Mouse (Mus musculus) midbrain, embryonic 11.5 days (tissue): ENCODE data around the gene Bicc1. TPM values are rescaled to one million over a fixed set of nuclear protein-coding genes. Genes with fewer than 3 reads are reported as not detected.

Source experiments
- ATAC-seq: fragments of 200-750 bp; cut with Nextera tagmentation; 2 replicates; pipeline ENCODE4 v1.8.0; 2017; ENCODE audit warnings: moderate TSS enrichment, moderate library complexity; ENCODE audit not compliant: low FRiP score
- DNase-seq: peaks from one replicate; pipeline ENCODE4 v3.0.0; 2015; ENCODE audit warnings: low spot score; ENCODE audit errors: missing footprints
- H3K27ac ChIP-seq: fragments of 300-500 bp; sonication (generic); 2 replicates; pipeline ENCODE4 v1.5.1; 2014; ENCODE audit warnings: low read depth, low read length
- H3K27me3 ChIP-seq: fragments of 300-500 bp; sonication (generic); 2 replicates; pipeline ENCODE4 v1.6.1; 2014; ENCODE audit warnings: mild to moderate bottlenecking, low read length, moderate library complexity, mixed read lengths; ENCODE audit not compliant: control insufficient read depth, insufficient read depth
- H3K36me3 ChIP-seq: fragments of 300-500 bp; sonication (generic); 2 replicates; pipeline ENCODE4 v1.6.1; 2014; ENCODE audit warnings: mild to moderate bottlenecking, low read length, moderate library complexity, mixed read lengths; ENCODE audit not compliant: control insufficient read depth, insufficient read depth
- H3K4me1 ChIP-seq: fragments of 300-500 bp; sonication (generic); 2 replicates; pipeline ENCODE4 v1.6.1; 2014; ENCODE audit warnings: low read length; ENCODE audit not compliant: control insufficient read depth, insufficient read depth
- H3K4me2 ChIP-seq: fragments of 300-500 bp; sonication (generic); 2 replicates; pipeline ENCODE4 v1.6.1; 2014; ENCODE audit warnings: mild to moderate bottlenecking, moderate library complexity
- H3K4me3 ChIP-seq: fragments of 300-500 bp; sonication (generic); 2 replicates; pipeline ENCODE4 v1.5.1; 2014; ENCODE audit warnings: low read depth, low read length
- H3K9ac ChIP-seq: fragments of 300-500 bp; sonication (generic); 2 replicates; pipeline ENCODE4 v1.6.1; 2014; ENCODE audit warnings: low read length
- H3K9me3 ChIP-seq: fragments of 300-500 bp; sonication (generic); 2 replicates; pipeline ENCODE4 v1.6.1; 2016; ENCODE audit warnings: low read length; ENCODE audit not compliant: control insufficient read depth
- WGBS: fragments of 180-500 bp; shearing (Covaris S2); extraction: QIAGEN DNeasy Blood & Tissue Kit; methylation state at CpG from one replicate; pipeline ENCODE4 v1.1.7; 2014; 5-methylcytosine and 5-hydroxymethylcytosine counted together
- polyA plus RNA-seq: library from polyadenylated mRNA; unstranded; fragments of >200 nt; fragmentation: Nextera tagmentation; extraction: Ambion mirVana; gene quantifications from 2 replicates; pipeline ENCODE4 v1.2.1, GENCODE M21; 2014

The Bicc1 gene
- polyA plus RNA-seq, 1 experiment from 2014 or later = 9.2 TPM

DNA sequence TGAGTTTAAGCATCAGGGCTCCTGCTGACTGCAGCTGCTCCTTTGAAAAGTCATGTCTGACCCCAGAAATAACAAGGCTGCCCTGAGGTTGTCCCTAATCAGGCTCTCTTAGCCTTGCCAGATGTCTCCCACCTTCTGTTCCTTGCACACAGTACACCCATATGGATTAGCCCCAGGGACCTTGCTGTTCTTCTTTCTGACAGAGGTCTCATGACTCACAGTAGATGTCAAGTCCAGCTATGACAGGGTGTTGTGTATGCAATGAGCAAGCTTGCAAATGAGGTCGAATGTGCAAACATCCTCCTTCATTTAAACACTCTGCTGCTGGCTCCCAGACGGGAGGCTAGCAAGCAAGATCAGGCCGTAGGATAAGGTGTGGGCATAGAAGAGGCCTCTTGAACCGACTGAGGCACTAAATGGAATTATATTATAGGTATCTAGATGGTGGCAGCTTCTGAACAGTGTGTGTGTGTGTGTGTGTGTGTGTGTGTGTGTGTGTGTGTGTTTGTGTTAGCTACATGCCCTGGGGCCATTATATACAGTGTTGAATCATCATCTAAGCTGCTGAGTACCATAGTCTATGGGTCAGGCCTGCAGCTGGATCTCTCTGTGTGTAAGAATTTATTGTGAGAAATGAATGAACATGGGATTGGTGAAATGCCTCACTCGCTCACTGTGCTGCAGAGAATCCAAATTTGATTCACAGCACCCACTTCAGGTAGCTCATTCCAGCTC is 256.6 kb downstream of the Bicc1 start:
- WGBS = 60% methylated on average over 5 of the region's 5 CpGs
- Histone ChIP-seq H3K27me3 (no peaks in the 10 kb centered on the region), H3K4me2 (no peak overlapping the region), H3K9ac (no peak overlapping the region), H3K4me1 (peaks cover 6% of the 10 kb centered on the region), H3K36me3 (no peaks in the 10 kb centered on the region), H3K4me3 (no peak overlapping the region), H3K9me3 (no peaks in the 10 kb centered on the region), H3K27ac (no peak overlapping the region)
- ATAC-seq (peak; percentile 58), DNase-seq (no peak)

DNA sequence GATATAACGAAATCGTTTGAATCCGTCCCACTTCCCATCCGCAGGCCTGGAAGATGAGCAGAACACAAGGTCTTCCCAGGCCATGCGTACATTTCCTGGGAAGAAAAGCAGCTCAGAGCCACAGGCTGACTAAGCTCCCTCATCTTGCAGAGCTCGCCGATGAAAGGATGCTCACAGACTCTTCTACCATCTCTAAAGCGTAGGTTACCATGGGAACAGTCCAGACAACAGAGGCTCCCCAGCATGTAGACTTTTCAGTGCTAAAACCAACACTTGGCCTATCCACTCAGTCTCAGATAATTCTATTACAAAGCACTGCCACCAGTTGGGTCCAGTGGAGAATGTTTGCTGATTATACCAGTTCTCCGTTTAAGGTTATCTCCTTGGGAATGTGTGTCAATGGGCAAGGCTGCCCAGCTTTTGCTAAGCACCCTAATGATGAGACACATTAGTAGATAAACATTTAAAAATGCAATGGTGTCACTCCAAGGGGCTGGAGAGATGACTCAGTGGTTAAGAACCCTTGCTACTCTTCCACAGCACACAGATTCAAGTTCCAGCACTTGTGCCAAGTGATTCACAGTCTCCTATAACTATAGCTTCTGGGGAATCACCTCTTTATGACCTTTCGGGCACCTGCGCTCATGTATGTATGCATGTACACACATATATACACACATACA is 258.2 kb downstream of the Bicc1 start:
- ATAC-seq (peak; percentile 82), DNase-seq (peak; percentile 87)
- Histone ChIP-seq H3K4me1 (peaks cover 6% of the 10 kb centered on the region), H3K36me3 (no peaks in the 10 kb centered on the region), H3K27ac (no peak overlapping the region), H3K27me3 (no peaks in the 10 kb centered on the region), H3K4me3 (no peak overlapping the region), H3K9ac (no peak overlapping the region), H3K9me3 (no peaks in the 10 kb centered on the region), H3K4me2 (no peak overlapping the region)
- WGBS = 48% methylated on average over 11 of the region's 11 CpGs

DNA sequence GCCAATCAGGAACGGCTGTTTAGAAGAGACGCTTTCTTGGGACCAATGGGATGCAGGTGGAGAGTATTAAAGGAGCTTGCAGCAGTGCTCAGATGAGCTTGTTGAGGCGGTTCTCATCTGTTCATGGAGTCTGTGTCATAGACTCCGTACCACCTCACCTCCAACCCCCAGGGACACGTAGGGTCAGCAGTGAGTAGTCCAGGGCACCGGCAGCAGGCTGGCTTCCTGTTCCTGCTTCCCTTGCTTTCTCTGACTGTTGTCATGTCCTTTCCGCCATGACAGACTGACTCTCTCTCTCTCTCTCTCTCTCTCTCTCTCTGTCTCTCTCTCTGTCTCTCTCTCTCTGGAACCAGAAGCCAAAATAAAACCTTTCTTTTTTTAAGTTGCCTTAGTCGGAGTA is 263.6 kb downstream of the Bicc1 start:
- WGBS = 90% methylated on average over 8 of the region's 8 CpGs
- H3K27ac ChIP-seq = no peak overlapping the region
- peaks cover under 1% of the 10 kb centered on the region for H3K4me1 ChIP-seq
- no peak for DNase-seq
- H3K36me3 ChIP-seq = no peaks in the 10 kb centered on the region
- no peak overlapping the region for H3K4me3 ChIP-seq
- no peak for ATAC-seq
- H3K27me3 ChIP-seq = no peaks in the 10 kb centered on the region
- H3K9ac ChIP-seq = no peak overlapping the region
- no peak overlapping the region for H3K4me2 ChIP-seq
- H3K9me3 ChIP-seq = no peaks in the 10 kb centered on the region

DNA sequence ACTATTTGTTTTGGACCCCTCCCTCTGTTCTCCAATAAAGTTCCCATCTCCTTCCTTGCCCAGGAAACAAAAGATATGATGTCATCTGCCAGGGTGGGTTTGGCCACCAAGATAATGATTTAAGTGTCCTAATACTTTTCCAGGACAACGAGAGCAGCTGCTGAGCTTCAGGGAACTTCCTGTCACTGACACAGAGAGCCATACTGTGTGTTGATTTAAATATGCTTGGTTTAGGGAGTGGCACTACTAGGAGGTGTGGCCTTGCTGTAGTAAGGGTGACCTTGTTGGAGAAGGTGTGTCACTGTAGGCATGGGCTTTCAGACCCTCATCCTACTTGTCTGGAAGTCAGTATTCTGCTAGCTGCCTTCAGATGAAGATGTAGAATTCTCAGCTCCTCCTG is 281.5 kb downstream of the Bicc1 start:
- no peak overlapping the region for H3K4me3 ChIP-seq
- no peaks in the 10 kb centered on the region for H3K36me3 ChIP-seq
- no peak overlapping the region for H3K27ac ChIP-seq
- no peaks in the 10 kb centered on the region for H3K4me1 ChIP-seq
- H3K9me3 ChIP-seq = no peaks in the 10 kb centered on the region
- DNase-seq (no peak), ATAC-seq (no peak)
- no peak overlapping the region for H3K4me2 ChIP-seq
- 86% methylated on average over 1 of the region's 1 CpGs for WGBS
- no peaks in the 10 kb centered on the region for H3K27me3 ChIP-seq
- no peak overlapping the region for H3K9ac ChIP-seq

DNA sequence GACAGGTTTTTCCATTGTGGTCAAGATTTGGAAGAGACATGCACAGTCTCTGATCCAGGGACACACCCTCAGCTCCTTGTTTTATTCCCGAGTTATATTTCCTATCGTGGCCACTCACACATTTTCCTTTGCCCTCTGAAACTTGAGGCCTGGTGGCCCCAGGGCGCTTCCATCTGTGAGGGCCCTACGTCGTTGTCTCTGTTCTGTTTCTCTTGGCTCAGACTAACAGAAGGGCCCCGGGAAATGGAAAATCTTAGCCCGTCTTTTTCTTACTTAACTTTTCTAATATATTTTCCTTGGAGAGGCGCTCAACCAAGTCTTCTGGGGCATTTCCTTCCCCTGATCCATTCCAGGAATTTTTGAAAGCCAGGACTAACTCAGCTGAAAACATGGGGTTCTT is 281.9 kb downstream of the Bicc1 start:
- H3K4me1 ChIP-seq = no peaks in the 10 kb centered on the region
- 89% methylated on average over 8 of the region's 8 CpGs for WGBS
- H3K36me3 ChIP-seq = no peaks in the 10 kb centered on the region
- DNase-seq (no peak), ATAC-seq (no peak)
- no peak overlapping the region for H3K27ac ChIP-seq
- H3K27me3 ChIP-seq = no peaks in the 10 kb centered on the region
- H3K9me3 ChIP-seq = no peaks in the 10 kb centered on the region
- H3K9ac ChIP-seq = no peak overlapping the region
- no peak overlapping the region for H3K4me2 ChIP-seq
- no peak overlapping the region for H3K4me3 ChIP-seq

DNA sequence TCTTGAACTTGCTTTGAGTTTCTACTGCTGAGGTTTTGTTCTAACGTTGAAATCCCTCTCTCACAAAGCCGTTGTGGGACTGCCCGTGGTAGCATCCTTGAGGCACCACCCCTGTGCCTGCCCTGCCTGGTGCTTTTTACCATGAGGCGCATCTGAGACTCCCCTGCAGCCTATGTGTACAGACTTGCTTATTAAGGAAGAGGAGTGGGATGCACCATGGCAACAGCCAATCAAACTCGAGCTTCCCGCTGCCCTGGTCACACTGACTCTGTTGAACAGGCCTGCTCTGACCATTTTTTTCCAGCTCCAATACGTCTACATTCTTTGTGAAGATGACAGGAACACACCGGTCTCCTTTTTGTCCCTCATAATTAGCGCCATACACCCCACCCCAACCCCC is 283.0 kb downstream of the Bicc1 start:
- H3K27me3 ChIP-seq = no peaks in the 10 kb centered on the region
- H3K36me3 ChIP-seq = no peaks in the 10 kb centered on the region
- WGBS = 74% methylated on average over 9 of the region's 9 CpGs
- no peak overlapping the region for H3K4me3 ChIP-seq
- ATAC-seq (0 out of 2 replicates have a peak, but pooled peaks have one; percentile 66), DNase-seq (peak; percentile 81)
- no peak overlapping the region for H3K4me2 ChIP-seq
- no peak overlapping the region for H3K27ac ChIP-seq
- no peaks in the 10 kb centered on the region for H3K9me3 ChIP-seq
- no peak overlapping the region for H3K9ac ChIP-seq
- H3K4me1 ChIP-seq = no peaks in the 10 kb centered on the region

DNA sequence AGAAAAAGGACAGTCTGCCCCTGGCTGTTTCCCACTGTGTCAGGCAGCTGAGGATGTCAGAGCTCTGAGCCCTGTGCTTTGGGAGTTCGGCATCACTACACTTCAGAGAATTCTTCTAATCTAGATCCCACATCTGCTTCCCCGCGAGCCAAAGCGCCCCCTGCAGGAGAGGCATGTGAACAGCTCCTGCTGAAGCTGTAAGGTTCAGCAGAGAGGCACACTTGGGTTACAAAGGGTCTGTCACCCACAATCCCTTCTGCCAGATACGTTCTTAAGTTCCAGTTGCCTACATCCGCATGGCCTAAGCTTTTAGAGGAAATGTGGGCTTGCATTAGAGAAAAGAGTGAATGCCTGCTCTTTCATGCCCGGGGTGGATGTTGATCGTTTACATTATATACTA is 283.4 kb downstream of the Bicc1 start:
- 78% methylated on average over 8 of the region's 8 CpGs for WGBS
- Histone ChIP-seq H3K9ac (no peak overlapping the region), H3K36me3 (no peaks in the 10 kb centered on the region), H3K4me3 (no peak overlapping the region), H3K9me3 (no peaks in the 10 kb centered on the region), H3K4me2 (no peak overlapping the region), H3K4me1 (no peaks in the 10 kb centered on the region), H3K27ac (no peak overlapping the region), H3K27me3 (no peaks in the 10 kb centered on the region)
- ATAC-seq (0 out of 2 replicates have a peak, but pooled peaks have one; percentile 16), DNase-seq (no peak)

DNA sequence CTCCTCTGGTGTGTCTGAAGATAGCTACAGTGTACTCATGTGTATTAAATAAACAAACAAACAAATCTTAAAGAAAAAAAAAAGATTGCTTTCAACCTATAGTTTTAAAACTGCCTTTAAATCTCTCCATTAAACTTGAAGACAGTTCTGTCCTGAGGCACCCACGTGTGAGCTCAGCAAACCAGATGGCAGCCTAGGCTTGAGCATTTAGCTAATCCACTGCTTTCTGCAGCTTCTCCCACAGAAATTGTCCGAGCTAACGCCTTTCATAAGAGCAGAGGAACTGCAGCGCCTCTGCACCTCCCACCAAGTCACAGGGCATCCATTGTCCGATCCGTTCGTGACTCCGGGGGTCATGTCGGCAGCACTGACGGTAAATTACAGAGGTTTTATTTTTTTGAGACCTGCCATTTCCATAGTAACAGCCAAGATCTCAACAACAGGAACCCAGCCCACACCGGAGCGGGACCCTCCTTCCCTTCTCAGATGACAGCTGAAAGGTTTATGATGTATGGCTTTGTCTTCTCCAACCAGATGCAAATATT is 284.4 kb downstream of the Bicc1 start:
- ATAC-seq (no peak), DNase-seq (no peak)
- H3K36me3 ChIP-seq = no peaks in the 10 kb centered on the region
- 34% methylated on average over 12 of the region's 12 CpGs for WGBS
- no peak overlapping the region for H3K27ac ChIP-seq
- no peak overlapping the region for H3K4me3 ChIP-seq
- H3K4me2 ChIP-seq = no peak overlapping the region
- no peaks in the 10 kb centered on the region for H3K27me3 ChIP-seq
- H3K9ac ChIP-seq = no peak overlapping the region
- H3K9me3 ChIP-seq = no peaks in the 10 kb centered on the region
- no peaks in the 10 kb centered on the region for H3K4me1 ChIP-seq
